Mouse (Mus musculus) gastrocnemius, postnatal 4 days (tissue): ENCODE results near the gene Ola1. TPM values are rescaled to one million over a fixed set of nuclear protein-coding genes. Genes with fewer than 3 reads are reported as not detected.

ENCODE experiments used
- DNase-seq, 2 experiments: peaks; one replicate each; pipeline ENCODE4 v3.0.0; 2021 to 2022; ENCODE audit warnings: low spot score in 2 of 2, mixed read lengths in 2 of 2
- total RNA-seq, 2 experiments: library from RNA; stranded (reverse); gene quantifications; 2 replicates each; pipeline ENCODE4 v1.2.3; 2021

Gene Ola1
- total RNA-seq, 2 experiments from 2014 or later: 95.9 to 103 TPM

GRCm38 (mm10) chr2:73069223-73069825 is 149.4 kb downstream of the Ola1 start:
- no peak for DNase-seq

GRCm38 (mm10) chr2:73066307-73067167 is 152.2 kb downstream of the Ola1 start:
- DNase-seq: peak in 1 of 2 experiments; percentile 47

GRCm38 (mm10) chr2:73063911-73064619 is 154.7 kb downstream of the Ola1 start:
- DNase-seq: no peak

GRCm38 (mm10) chr2:73060259-73060585 is 158.5 kb downstream of the Ola1 start:
- no peak for DNase-seq

GRCm38 (mm10) chr2:73059550-73060258 is 159.0 kb downstream of the Ola1 start:
- DNase-seq: peak in 1 of 2 experiments; percentile 40

GRCm38 (mm10) chr2:73058344-73058743 is 160.4 kb downstream of the Ola1 start:
- no peak for DNase-seq

- DNase-seq: no peak
These were observed 161.1 kb downstream of the Ola1 start for GRCm38 (mm10) chr2:73057589-73057988.

- DNase-seq: no peak
These were observed 162.4 kb downstream of the Ola1 start for GRCm38 (mm10) chr2:73056090-73056956.

GRCm38 (mm10) chr2:73053791-73054490 is 164.8 kb downstream of the Ola1 start:
- DNase-seq: no peak

- no peak for DNase-seq
These were observed 168.3 kb downstream of the Ola1 start for GRCm38 (mm10) chr2:73050401-73050800.

GRCm38 (mm10) chr2:73049977-73050376 is 168.7 kb downstream of the Ola1 start:
- no peak for DNase-seq

GRCm38 (mm10) chr2:73049001-73049684 is 169.6 kb downstream of the Ola1 start:
- DNase-seq: peak in 1 of 2 experiments; percentile 47

- DNase-seq: peak; percentile 47 to 76
These were observed 171.5 kb downstream of the Ola1 start for GRCm38 (mm10) chr2:73047061-73047741.

GRCm38 (mm10) chr2:73046576-73046975 is 172.1 kb downstream of the Ola1 start:
- peak; percentile 50 to 81 for DNase-seq

GRCm38 (mm10) chr2:73045505-73045904 is 173.2 kb downstream of the Ola1 start:
- DNase-seq: no peak
